Mouse (Mus musculus) midbrain, postnatal 0 days (tissue): ENCODE results near the gene Mtor. TPM values are rescaled to one million over a fixed set of nuclear protein-coding genes. Genes with fewer than 3 reads are reported as not detected.

Experiments
- ATAC-seq: fragments of 200-750 bp; cut with Nextera tagmentation; 2 replicates; pipeline ENCODE4 v1.8.0; 2017; ENCODE audit warnings: moderate number of reproducible peaks, mild to moderate bottlenecking, moderate TSS enrichment, moderate library complexity; ENCODE audit not compliant: low FRiP score
- DNase-seq: peaks from one replicate; pipeline ENCODE4 v3.0.0-alpha.2; 2015; ENCODE audit warnings: low spot score
- H3K27ac ChIP-seq: fragments of 300-500 bp; sonication (generic); 2 replicates; pipeline ENCODE4 v1.5.1; 2014; ENCODE audit warnings: low read depth, mild to moderate bottlenecking, low read length, mixed read lengths
- H3K27me3 ChIP-seq: fragments of 300-500 bp; sonication (generic); 2 replicates; pipeline ENCODE4 v1.6.1; 2014; ENCODE audit warnings: low read length, control low read depth, mixed read lengths; ENCODE audit not compliant: insufficient read depth
- H3K36me3 ChIP-seq: fragments of 300-500 bp; sonication (generic); 2 replicates; pipeline ENCODE4 v1.6.1; 2014; ENCODE audit warnings: low read length, control low read depth, mixed read lengths; ENCODE audit not compliant: insufficient read depth
- H3K4me1 ChIP-seq: fragments of 300-500 bp; sonication (generic); 2 replicates; pipeline ENCODE4 v1.6.1; 2014; ENCODE audit warnings: mild to moderate bottlenecking, control low read depth, antibody characterized with exemption, low read length, mixed read lengths; ENCODE audit not compliant: insufficient read depth
- H3K4me2 ChIP-seq: fragments of 300-500 bp; sonication (generic); 2 replicates; pipeline ENCODE4 v1.6.1; 2014; ENCODE audit warnings: low read depth, mild to moderate bottlenecking, low read length, mixed read lengths; ENCODE audit not compliant: poor library complexity, severe bottlenecking
- H3K4me3 ChIP-seq: fragments of 300-500 bp; sonication (generic); 2 replicates; pipeline ENCODE4 v1.5.1; 2014; ENCODE audit warnings: low read depth, mild to moderate bottlenecking, low read length, moderate library complexity
- H3K9ac ChIP-seq: fragments of 300-500 bp; sonication (generic); replicated peaks from 2 replicates; pipeline ENCODE4 v1.6.1; 2014; ENCODE audit warnings: mild to moderate bottlenecking, low read length, moderate library complexity, mixed read lengths; ENCODE audit not compliant: poor library complexity, severe bottlenecking
- H3K9me3 ChIP-seq: fragments of 300-500 bp; sonication (generic); 2 replicates; pipeline ENCODE4 v1.6.1; 2016; ENCODE audit warnings: low read length, control low read depth
- CTCF ChIP-seq: IDR thresholded peaks from 2 replicates; pipeline ENCODE4 v1.5.1; 2016; ENCODE audit warnings: antibody characterized with exemption, mild to moderate bottlenecking
- WGBS: fragments of 180-500 bp; shearing (Covaris S2); extraction: QIAGEN DNeasy Blood & Tissue Kit; methylation state at CpG from one replicate; pipeline ENCODE4 v1.1.7; 2014; 5-methylcytosine and 5-hydroxymethylcytosine counted together
- polyA plus RNA-seq: library from polyadenylated mRNA; unstranded; fragments of >200 nt; fragmentation: Nextera tagmentation; extraction: Ambion mirVana; gene quantifications from 2 replicates; pipeline ENCODE4 v1.2.1, GENCODE M21; 2015
- total RNA-seq: library from RNA; depleted of rRNA; stranded (reverse); fragments of >200 nt; gene quantifications from 2 replicates; pipeline ENCODE4 v1.2.3, GENCODE M21; 2014

The Mtor gene
- total and polyA plus RNA-seq, 2 experiments from 2014 or later, result 27.8 to 54.5 TPM

- DNase-seq, result peak; percentile 28
- Histone ChIP-seq H3K4me1 (no peaks in the 10 kb centered on the region), H3K36me3 (peaks cover 46% of the 10 kb centered on the region), H3K4me3 (no peak overlapping the region), H3K9ac (no peak overlapping the region), H3K9me3 (no peaks in the 10 kb centered on the region), H3K4me2 (no peak overlapping the region), H3K27me3 (no peaks in the 10 kb centered on the region), H3K27ac (peak overlapping the region; percentile 59)
- peak; percentile 78; the same call in 1 of the 2 replicates for ATAC-seq
- 14% methylated on average over 5 of the region's 5 CpGs for WGBS
- no peak for TF ChIP-seq CTCF
Measured at GRCm38 (mm10) chr4:148518235-148518795, 69.9 kb downstream of the Mtor start.

GRCm38 (mm10) chr4:148523538-148523937, 75.1 kb downstream of the Mtor start:
- H3K4me2 ChIP-seq, result no peak overlapping the region
- H3K27ac ChIP-seq, result no peak overlapping the region
- DNase-seq (peak; percentile 32), ATAC-seq (no peak)
- WGBS, result 87% methylated on average over 7 of the region's 7 CpGs
- H3K9me3 ChIP-seq, result no peaks in the 10 kb centered on the region
- no peaks in the 10 kb centered on the region for H3K27me3 ChIP-seq
- no peak for TF ChIP-seq CTCF
- H3K4me3 ChIP-seq, result no peak overlapping the region
- no peaks in the 10 kb centered on the region for H3K4me1 ChIP-seq
- peaks cover 65% of the 10 kb centered on the region for H3K36me3 ChIP-seq
- no peak overlapping the region for H3K9ac ChIP-seq

GRCm38 (mm10) chr4:148527158-148527910, 78.9 kb downstream of the Mtor start:
- Histone ChIP-seq H3K27ac (no peak overlapping the region), H3K36me3 (peaks cover 79% of the 10 kb centered on the region), H3K4me1 (no peaks in the 10 kb centered on the region), H3K4me3 (no peak overlapping the region), H3K9ac (no peak overlapping the region), H3K9me3 (no peaks in the 10 kb centered on the region), H3K27me3 (no peaks in the 10 kb centered on the region), H3K4me2 (no peak overlapping the region)
- WGBS, result 91% methylated on average over 10 of the region's 10 CpGs
- TF ChIP-seq CTCF, result no peak
- DNase-seq, result no peak
- ATAC-seq, result no peak

- 94% methylated on average over 5 of the region's 5 CpGs for WGBS
- H3K4me3 ChIP-seq, result no peak overlapping the region
Measured at GRCm38 (mm10) chr4:148530351-148530750, 81.9 kb downstream of the Mtor start.

GRCm38 (mm10) chr4:148530778-148531177, 82.4 kb downstream of the Mtor start:
- H3K27ac ChIP-seq, result no peak overlapping the region
- ATAC-seq, result no peak
- WGBS, result 89% methylated on average over 6 of the region's 6 CpGs
- no peaks in the 10 kb centered on the region for H3K9me3 ChIP-seq
- no peaks in the 10 kb centered on the region for H3K27me3 ChIP-seq
- no peaks in the 10 kb centered on the region for H3K4me1 ChIP-seq
- H3K4me3 ChIP-seq, result no peak overlapping the region
- no peak overlapping the region for H3K9ac ChIP-seq
- peaks cover 81% of the 10 kb centered on the region for H3K36me3 ChIP-seq
- no peak overlapping the region for H3K4me2 ChIP-seq
- no peak for DNase-seq
- no peak for TF ChIP-seq CTCF

More at GRCm38 (mm10) chr4:148530351-148530750, 81.9 kb downstream of the Mtor start:
- TF ChIP-seq CTCF, result no peak
- H3K4me1 ChIP-seq, result no peaks in the 10 kb centered on the region
- no peak overlapping the region for H3K27ac ChIP-seq
- H3K4me2 ChIP-seq, result no peak overlapping the region
- ATAC-seq, result no peak
- H3K36me3 ChIP-seq, result peaks cover 81% of the 10 kb centered on the region
- no peaks in the 10 kb centered on the region for H3K9me3 ChIP-seq
- DNase-seq, result no peak
- no peak overlapping the region for H3K9ac ChIP-seq
- no peaks in the 10 kb centered on the region for H3K27me3 ChIP-seq

GRCm38 (mm10) chr4:148531341-148531740, 82.9 kb downstream of the Mtor start:
- 86% methylated on average over 4 of the region's 4 CpGs for WGBS
- H3K9me3 ChIP-seq, result no peaks in the 10 kb centered on the region
- TF ChIP-seq CTCF, result no peak

More at GRCm38 (mm10) chr4:148531341-148531740, 82.9 kb downstream of the Mtor start:
- peaks cover 81% of the 10 kb centered on the region for H3K36me3 ChIP-seq
- no peak for DNase-seq
- no peak overlapping the region for H3K4me2 ChIP-seq
- no peak overlapping the region for H3K27ac ChIP-seq
- H3K9ac ChIP-seq, result no peak overlapping the region
- H3K4me3 ChIP-seq, result no peak overlapping the region
- no peaks in the 10 kb centered on the region for H3K4me1 ChIP-seq
- no peaks in the 10 kb centered on the region for H3K27me3 ChIP-seq
- no peak for ATAC-seq
